Mouse (Mus musculus): ENCODE data around the gene Taf1. TPM values are rescaled to one million over a fixed set of nuclear protein-coding genes. Genes with fewer than 3 reads are reported as not detected.

Taf1 gene
- 10 to 100 TPM; 24.3 to 33.6 TPM for total RNA-seq (2021)
- long read RNA-seq, experiment 1, partial matches to known transcripts, result 5 of 16 reads
- long read RNA-seq, experiment 1, other reads (novel, unspliced or antisense), result 11 of 16 reads
- long read RNA-seq, experiment 2, partial matches to known transcripts, result 0 of 8 reads
- long read RNA-seq, experiment 2, other reads (novel, unspliced or antisense), result 8 of 8 reads

DNA sequence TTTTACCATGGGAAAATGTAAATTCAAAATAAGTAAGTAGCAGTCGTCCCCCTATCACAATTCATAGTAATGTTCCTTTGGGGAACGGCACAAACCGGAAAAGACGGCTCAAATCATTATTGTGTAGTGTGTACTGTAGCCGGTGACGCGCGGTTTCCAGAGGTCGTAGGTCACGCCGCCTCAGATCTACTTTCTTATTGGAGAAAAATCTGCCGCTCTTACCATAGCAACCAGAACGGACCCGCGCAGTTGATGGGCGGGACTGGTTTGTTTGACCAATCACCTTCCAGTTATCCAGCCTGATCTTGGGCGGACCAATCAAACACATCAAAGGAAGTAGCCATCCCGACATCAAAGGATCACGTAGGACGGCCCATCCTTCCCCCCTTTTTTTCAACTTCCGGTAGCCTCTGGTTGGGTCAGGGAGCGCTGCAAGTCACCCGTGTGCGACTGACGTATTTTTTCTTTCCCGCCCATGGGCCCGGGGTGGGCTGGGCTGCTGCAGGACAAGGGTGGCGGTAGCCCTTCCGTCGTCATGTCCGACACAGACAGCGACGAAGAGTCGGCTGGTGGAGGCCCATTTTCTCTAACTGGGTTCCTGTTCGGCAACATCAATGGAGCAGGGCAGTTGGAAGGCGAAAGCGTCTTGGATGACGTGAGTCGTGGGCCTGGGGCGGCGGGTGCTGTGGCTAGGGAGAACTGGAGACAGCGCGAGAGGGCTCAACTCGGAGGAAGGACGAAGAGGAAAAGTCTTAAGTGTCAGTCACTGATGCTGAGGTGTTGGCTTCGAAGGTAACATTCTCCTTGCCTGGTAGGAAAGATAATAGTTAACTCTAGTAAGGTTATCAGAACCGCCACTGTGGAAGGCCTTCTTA, at the start of gene Taf1:
TSS of gene Taf1 (plus strand) at position 388 of the 875 bp plus-strand sequence.
- DNase-seq, result peak; percentile 88

DNA sequence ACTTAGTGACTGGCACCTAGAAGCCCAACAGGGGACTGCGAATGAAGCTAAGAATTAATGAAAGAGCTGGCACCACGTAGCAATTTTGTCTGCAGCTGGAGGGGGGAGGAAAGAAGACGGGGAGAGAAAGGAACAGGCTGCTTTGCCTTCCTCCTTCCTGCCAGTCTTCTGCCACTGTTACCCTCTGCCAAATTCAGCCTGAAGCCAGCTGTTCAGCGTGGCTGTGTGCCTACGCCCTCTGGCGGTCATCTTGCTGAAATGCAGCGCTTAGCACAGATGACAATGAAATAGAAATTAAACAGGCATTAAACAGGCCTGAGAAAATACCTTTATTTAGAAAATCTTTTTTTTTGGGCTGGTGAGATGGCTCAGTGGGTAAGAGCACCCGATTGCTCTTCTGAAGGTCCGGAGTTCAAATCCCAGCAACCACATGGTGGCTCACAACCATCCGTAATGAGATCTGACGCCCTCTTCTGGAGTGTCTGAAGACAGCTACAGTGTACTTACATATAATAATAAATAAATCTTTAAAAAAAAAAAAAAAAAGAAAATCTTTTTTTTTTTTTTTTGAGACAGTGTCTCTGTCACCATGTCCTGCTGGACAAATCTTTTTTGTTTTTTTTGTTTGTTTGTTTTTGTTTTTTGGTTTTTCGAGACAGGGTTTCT, 45.9 kb upstream of the Taf1 start:
- peak; percentile 58 for DNase-seq

DNA sequence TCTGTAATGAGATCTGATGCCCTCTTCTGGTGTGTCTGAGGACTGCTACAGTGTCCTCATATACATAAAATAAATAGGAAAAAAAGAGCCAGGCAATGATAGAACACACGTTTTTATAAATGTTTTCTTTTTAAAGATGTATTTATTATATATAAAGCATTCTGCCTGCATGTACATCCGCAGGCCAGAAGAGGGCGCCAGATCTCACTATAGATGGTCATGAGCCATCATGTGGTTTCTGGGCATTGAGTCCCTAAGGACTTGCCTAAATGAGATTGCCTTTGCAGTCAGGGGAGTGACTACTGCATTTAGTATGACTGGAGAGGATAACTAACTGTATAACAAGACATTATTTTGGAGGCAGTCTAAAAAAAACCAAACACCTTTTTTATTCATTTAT, 27.9 kb upstream of the Taf1 start:
- peak; percentile 26 for DNase-seq

DNA sequence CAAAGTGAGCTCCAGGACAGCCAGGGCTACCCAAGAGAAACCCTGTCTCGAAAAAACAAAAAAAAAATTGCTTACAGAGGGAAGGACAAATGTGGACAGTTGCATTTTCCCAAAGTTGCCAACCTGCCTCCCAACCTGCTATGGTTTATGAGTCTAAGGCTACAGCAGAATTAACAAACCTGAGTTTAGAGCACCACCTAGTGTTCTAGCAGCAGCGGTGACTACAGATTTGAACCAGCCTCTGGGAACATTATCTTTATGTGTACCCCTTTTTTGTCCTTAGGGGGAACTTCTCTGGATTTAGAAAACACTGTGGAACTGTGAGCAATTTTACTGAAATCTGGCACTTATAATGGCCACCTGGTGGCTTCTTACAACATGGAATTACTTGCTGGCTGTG, 16.8 kb upstream of the Taf1 start:
- DNase-seq, result no peak

DNA sequence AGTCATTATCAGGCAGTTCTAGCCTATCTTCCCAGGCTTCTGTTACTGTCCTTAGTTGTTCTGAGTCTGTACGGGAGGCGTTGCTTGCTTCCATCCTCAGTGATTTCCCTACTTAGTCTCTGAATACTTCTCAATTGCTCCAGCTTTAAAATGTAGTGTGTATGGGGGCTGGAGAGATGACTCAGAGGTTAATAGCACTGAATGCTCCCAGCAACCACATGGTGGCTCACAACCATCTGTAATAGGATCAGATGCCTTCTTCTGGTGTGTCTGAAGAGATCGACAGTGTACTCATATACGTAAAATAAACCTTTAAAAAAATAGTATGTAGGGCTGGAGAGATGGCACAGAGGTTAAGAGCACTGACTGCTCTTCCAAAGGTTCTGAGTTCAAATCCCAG, 14.5 kb upstream of the Taf1 start:
- no peak for DNase-seq

DNA sequence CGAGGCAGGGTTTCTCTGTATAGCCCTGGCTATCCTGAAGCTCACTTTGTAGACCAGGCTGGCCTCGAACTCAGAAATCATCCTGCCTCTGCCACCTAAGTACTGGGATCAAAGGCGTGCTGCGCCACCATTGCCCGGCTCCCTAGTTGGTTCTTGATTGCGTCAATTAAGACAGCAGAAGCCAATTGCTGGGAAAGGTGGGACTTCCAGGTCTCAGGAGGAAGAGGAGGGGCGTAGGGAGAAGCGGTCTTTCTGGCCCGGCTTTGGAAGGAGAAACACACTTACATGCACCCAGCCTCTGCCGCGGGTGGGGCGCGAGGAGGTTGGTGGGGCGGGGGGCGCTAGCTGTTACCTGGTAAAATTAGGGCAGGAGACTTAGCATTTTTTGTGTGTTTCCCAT, 10.5 kb upstream of the Taf1 start:
- no peak for DNase-seq

DNA sequence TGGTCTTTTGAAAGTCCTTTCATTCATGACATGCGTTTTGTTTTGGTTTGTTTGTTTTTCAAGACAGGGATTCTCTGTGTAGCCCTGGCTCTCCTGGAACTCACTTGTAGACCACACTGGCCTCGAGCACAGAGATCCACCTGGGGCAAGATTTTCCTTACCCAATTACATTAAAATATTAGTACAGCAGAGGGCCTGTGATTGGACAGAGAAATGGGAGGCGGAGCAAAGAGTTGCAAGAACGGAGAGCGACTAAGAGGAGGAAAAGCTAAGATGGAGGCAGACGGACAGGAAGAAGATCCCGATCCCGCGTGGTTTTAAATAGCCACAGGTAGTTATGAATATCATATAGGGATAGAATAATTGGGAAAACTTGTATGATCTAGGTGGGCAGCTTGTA, 5.2 kb upstream of the Taf1 start:
- peak; percentile 18 for DNase-seq

DNA sequence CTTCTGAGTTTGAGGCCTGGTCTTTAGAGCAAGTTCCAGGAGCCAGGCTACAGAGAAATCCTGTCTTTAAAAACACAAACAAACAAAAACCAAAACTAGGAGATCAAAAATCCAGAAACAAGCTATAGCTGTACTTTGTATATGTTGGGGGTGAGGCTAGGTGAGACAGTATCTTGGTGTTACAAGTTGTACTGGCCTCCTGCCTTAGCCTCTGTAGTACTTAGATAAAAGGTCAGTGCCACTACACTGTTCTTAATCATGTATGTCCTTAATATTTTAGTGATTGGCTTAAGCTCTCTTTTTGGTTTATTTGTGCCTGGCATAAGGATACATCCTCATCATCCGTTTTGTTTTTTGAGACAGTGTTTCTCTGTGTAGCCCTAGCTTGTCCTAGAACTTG, 52.9 kb downstream of the Taf1 start:
- no peak for DNase-seq

DNA sequence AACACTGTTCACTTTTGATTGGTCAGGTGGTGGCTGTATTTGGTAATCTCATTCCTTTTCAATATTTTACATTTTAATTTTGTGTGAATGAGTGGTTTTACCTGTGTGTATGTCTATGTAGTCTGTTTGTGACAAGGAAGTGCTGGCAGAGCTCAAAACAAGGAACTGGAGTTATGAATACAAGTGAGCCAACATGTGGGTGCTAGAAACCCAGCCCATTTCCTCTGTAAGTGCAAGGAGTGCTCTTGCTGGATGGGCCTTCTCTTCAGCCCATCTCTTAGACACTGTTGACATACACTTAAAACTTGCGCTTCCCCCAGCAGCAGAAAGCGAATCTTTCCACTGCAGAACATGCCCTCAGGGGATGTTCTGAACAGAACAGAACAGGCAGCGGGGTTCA, 83.6 kb downstream of the Taf1 start:
- no peak for DNase-seq

DNA sequence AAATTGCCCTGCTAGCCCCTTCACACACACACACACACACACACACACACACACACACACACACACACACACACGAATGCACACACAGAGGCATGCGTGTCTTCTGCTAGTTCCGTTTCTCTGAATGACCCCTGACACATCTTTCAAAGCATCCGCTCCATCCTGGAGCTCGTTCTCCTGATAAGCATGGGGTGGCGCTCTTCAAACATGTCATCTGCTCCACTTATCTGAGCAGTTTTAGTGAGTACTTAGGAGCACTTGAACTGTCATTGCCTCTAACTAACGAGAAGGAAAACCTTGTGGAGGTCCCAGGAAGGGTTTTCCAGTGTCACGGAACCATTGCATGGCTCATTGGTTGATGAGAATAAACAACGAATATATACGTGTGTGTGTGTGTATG, 85.4 kb downstream of the Taf1 start:
- DNase-seq, result no peak

DNA sequence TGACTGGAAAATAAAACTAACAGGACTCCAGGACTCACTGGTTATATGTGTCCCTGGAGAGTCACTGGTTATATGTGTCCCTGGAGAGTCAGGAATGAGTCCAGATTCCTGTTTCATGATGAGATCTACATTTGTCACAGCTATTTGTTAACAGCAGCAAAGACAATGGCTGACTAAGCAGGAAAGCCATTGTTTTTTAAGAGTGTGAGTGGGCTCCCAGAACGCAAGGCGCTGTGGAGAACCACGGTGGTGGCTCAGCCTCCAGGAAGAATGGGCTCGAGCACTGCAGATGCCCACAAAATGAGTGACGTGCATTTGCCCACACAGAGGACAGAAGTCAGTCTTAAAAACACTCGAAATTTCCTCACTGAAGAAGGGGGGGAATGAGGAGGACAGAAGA, 87.8 kb downstream of the Taf1 start:
- no peak for DNase-seq

DNA sequence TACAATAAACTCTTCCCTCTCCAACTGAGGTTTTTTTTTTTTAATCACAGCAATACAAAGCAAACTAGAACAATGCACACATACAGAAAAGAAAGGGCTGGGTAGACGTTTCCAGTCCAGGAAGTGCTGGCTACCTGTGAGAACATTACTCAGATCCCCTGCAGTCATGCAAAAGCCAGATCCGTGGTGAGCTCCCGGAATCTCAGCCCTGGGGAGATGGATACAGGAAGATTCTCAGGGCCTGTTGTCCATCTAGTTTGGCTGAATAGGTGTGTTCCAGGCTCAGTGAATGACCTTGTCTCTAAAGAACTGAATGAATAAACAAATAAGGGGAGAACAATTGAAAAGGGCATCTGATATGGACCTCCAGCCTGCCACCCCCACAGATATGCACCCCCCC, 90.0 kb downstream of the Taf1 start:
- no peak for DNase-seq

DNA sequence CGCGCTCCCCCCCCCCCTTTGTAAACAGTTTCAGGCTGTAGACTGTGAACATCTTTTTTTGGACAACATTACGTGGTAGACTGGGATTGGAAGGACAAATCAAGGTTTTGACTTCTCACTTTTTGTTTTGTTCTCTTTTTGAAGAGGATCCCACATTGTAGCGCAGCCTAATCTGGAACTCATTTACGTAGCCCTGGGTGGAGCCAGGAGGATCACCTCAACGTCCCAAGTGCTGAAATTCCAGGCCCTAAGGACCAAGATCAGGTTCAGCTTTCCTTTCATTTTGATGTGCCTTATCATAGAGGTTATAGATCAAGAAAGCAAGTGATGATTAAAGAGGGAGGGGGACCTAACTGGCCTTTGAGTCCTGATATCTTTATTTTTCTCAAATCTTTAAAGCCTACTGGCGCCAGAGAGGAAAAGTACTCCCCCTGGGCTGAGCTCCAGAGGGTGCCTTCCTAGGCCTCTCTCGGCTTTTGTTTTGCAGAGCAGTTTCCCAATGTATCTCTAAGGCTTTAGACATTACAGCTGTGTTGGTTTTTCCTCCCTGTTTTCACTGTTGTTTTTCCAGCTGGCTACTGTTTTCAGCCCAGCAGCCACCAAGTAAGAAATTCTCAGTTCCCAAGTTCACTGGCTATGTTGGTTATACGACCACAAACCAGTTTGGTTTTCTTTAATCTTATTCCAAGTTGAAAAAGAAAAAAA, 104.4 kb downstream of the Taf1 start:
- DNase-seq, result no peak

DNA sequence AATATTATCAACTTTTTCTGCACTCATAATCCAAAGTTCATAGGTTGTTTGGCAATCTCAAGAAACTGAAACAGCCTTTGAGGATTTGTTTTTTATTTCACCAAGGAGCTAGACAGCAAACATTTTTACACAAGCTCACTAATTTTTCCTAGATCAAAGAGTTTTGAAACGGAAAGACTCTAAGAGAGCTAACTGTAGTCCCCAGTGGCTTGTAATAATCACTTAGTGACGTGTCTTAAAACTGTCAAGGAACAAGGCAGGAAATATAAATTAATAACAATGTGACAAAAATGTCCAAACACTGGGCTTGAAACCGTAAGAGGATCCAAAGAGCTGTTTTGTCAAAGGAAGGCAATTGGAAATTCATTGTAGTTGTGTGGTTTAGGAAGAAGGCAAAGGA, 106.3 kb downstream of the Taf1 start:
- DNase-seq, result no peak

DNA sequence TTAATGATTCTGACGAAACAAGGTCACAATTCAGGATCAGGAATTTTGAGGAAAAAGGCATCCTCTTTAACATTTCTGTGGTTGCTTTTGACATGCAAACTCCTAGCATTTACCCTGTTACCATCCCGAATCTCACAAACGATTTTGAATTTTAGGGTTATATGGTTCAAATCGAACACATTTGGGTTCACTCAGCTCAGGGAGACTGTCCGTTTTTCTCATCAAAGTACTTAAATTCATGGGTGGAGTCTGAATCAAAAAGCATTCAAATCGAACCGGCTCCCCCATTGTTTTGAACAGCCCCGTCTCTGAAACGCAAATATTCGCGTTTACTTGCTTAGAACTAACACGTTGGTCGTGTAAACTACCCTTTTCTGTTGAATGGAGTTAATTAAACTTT, 106.8 kb downstream of the Taf1 start:
- no peak for DNase-seq

DNA sequence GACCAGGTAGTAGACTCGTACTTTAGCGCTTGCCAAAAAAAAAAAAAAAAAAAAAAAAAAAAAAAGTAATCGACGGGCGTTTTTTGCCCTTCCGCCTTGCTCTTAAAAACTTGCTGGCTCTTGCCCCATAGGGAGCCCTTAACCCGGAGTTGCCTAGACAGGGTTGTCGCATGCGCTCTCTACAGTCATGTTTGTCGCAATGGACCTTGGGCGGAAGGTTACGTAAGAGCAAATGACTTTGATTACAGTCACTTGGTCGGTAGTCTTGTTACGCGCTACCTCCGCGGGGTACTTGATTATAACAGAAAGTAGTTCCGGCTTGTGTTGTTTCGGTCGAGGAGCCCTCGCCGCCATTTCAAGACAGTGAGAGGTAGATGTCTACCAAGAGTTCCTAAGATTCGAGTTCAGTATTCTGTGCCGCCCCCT, 107.2 kb downstream of the Taf1 start, which contains the start of gene Ogt:
TSS of gene Ogt (plus strand) at position 320 of the 426 bp plus-strand sequence.
- peak; percentile 87 for DNase-seq

DNA sequence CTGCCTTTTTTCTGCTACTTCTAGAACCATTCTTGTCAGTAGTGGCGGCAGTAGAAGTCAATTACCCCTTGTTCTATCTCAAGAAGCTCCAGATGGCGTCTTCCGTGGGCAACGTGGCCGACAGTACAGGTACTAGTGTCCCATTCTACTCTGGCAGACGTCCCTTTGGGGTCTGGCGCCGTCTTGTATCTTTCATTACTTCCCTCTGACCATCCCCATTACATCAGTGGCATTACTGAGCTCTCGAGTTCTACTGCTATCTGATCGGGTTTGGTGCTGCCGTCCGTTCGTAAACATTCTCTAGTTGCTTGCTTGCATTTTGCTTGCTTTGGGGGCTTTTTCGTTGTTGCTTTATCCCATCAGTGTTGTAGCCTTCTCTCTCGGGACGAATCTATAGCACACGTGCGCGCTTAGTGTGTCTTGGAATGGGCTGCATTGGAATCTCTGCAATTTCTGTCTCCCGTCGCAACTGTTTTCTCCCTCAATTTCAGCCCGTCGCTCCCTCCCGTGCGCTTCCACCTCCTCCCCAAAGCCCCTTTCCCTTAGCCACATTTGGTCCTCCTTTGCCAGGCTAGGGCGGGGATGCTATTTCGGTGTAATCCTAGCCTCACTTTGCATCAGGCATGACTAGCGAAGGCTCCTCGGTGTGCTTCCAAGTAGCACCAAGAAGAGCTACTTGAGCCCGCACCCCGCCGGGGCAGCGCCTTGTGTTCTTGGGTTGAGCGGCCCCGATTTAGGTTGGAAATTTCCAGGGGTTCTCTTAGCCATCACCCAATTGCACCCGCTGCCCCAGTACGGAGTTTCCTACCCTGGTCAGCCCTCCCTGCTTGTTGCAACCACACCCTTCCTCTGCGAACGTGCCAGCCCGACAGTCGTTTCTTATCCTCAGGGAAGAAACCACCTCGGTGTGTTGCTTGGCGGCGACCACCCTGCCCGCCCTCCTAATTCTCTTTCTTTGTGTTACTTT, 107.9 kb downstream of the Taf1 start:
- peak; percentile 46 for DNase-seq

DNA sequence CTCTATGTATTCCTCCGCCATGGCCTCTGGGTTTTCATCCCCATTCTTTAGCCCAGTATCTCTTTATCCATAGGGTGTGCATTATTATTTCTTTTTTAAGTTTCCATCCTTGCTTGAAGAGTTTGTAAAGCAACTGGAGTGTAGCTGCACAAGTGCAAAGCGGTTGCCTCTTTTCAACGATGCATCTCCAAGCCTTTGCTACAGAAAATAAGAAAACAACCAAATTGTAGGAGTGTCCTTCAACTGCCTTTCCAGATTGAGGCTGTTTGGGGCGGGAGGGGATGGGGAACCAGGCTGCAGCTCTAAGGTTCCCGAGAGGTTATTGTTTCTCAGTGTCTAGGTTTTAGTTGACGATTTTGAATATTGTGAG, 108.6 kb downstream of the Taf1 start:
- no peak for DNase-seq

DNA sequence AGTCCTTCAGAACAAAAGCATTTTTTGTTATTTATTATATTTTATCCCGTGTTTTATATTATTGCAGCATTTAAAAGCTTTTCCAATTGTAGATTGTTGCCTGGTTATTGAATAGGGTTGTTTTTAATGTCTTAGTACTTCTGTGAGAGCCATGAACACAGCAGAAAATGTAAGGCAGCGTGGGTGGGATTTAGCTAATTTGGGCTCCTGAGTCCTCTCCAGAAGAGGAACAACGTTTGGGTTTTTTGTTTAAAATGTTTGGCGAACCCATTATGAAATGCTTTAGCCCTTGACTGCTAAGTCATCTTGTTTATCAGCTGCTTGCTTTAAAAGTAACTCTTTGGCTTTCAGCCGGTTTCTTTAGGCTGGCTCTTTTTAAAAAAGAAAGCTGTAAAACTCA, 109.6 kb downstream of the Taf1 start:
- DNase-seq, result no peak

DNA sequence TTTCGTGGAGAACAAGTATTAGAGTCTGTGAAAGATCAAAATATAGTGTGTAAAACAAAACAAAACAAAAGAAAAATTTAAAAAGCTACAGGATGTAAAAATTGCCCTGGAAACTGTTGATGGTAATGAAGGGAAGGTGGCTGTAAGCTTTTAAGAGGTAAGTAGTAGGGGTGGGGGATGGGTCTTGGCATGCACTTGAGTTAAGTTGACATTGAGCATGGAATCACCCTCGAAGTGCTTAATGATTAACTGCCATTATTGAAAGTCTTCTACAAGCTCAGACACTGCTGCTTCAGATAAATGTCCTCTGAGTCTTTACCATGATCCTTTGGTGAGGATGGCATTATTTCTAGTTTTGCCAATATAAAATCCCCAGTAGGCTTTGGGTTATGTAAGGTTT, 112.8 kb downstream of the Taf1 start:
- DNase-seq, result no peak

DNA sequence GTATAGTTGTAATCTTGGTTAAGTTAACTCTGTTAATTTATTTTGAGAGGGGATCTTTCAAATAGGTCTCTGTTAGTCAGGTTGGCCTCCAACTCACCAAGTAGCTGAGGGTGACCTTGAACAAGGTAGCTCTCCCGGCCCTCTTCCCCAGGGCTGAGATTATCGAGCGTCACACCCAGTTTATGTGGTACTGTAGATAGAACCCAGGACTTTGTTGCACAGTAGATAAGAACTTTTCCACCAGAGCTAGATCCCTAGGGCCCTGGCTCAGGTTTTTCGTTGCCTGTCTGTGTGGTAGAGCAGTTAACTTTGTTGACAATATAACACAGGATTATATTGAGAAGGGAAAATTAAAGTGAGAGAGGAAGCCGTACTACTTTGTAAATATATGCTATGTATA, 114.1 kb downstream of the Taf1 start:
- no peak for DNase-seq
